Mouse (Mus musculus) midbrain, postnatal 0 days (tissue): Measurements from ENCODE around the gene Denr. TPM values are rescaled to one million over a fixed set of nuclear protein-coding genes. Genes with fewer than 3 reads are reported as not detected.

Source experiments
- ATAC-seq: fragments of 200-750 bp; cut with Nextera tagmentation; 2 replicates; pipeline ENCODE4 v1.8.0; 2017; ENCODE audit warnings: moderate number of reproducible peaks, mild to moderate bottlenecking, moderate TSS enrichment, moderate library complexity; ENCODE audit not compliant: low FRiP score
- DNase-seq: peaks from one replicate; pipeline ENCODE4 v3.0.0-alpha.2; 2015; ENCODE audit warnings: low spot score
- H3K27ac ChIP-seq: fragments of 300-500 bp; sonication (generic); 2 replicates; pipeline ENCODE4 v1.5.1; 2014; ENCODE audit warnings: low read depth, mild to moderate bottlenecking, low read length, mixed read lengths
- H3K27me3 ChIP-seq: fragments of 300-500 bp; sonication (generic); 2 replicates; pipeline ENCODE4 v1.6.1; 2014; ENCODE audit warnings: low read length, control low read depth, mixed read lengths; ENCODE audit not compliant: insufficient read depth
- H3K36me3 ChIP-seq: fragments of 300-500 bp; sonication (generic); 2 replicates; pipeline ENCODE4 v1.6.1; 2014; ENCODE audit warnings: low read length, control low read depth, mixed read lengths; ENCODE audit not compliant: insufficient read depth
- H3K4me1 ChIP-seq: fragments of 300-500 bp; sonication (generic); 2 replicates; pipeline ENCODE4 v1.6.1; 2014; ENCODE audit warnings: mild to moderate bottlenecking, control low read depth, antibody characterized with exemption, low read length, mixed read lengths; ENCODE audit not compliant: insufficient read depth
- H3K4me2 ChIP-seq: fragments of 300-500 bp; sonication (generic); 2 replicates; pipeline ENCODE4 v1.6.1; 2014; ENCODE audit warnings: low read depth, mild to moderate bottlenecking, low read length, mixed read lengths; ENCODE audit not compliant: poor library complexity, severe bottlenecking
- H3K4me3 ChIP-seq: fragments of 300-500 bp; sonication (generic); 2 replicates; pipeline ENCODE4 v1.5.1; 2014; ENCODE audit warnings: low read depth, mild to moderate bottlenecking, low read length, moderate library complexity
- H3K9ac ChIP-seq: fragments of 300-500 bp; sonication (generic); replicated peaks from 2 replicates; pipeline ENCODE4 v1.6.1; 2014; ENCODE audit warnings: mild to moderate bottlenecking, low read length, moderate library complexity, mixed read lengths; ENCODE audit not compliant: poor library complexity, severe bottlenecking
- H3K9me3 ChIP-seq: fragments of 300-500 bp; sonication (generic); 2 replicates; pipeline ENCODE4 v1.6.1; 2016; ENCODE audit warnings: low read length, control low read depth
- CTCF ChIP-seq: IDR thresholded peaks from 2 replicates; pipeline ENCODE4 v1.5.1; 2016; ENCODE audit warnings: antibody characterized with exemption, mild to moderate bottlenecking
- WGBS: fragments of 180-500 bp; shearing (Covaris S2); extraction: QIAGEN DNeasy Blood & Tissue Kit; methylation state at CpG from one replicate; pipeline ENCODE4 v1.1.7; 2014; 5-methylcytosine and 5-hydroxymethylcytosine counted together
- polyA plus RNA-seq: library from polyadenylated mRNA; unstranded; fragments of >200 nt; fragmentation: Nextera tagmentation; extraction: Ambion mirVana; gene quantifications from 2 replicates; pipeline ENCODE4 v1.2.1, GENCODE M21; 2015
- total RNA-seq: library from RNA; depleted of rRNA; stranded (reverse); fragments of >200 nt; gene quantifications from 2 replicates; pipeline ENCODE4 v1.2.3, GENCODE M21; 2014

Denr gene
- total and polyA plus RNA-seq, 2 experiments from 2014 or later: 13.8 to 158 TPM

- no peak for DNase-seq
- WGBS: 63% methylated on average over 5 of the region's 5 CpGs
Observed at GRCm38 (mm10) chr5:123952365-123953045, 45.5 kb downstream of the Denr start.

DNA sequence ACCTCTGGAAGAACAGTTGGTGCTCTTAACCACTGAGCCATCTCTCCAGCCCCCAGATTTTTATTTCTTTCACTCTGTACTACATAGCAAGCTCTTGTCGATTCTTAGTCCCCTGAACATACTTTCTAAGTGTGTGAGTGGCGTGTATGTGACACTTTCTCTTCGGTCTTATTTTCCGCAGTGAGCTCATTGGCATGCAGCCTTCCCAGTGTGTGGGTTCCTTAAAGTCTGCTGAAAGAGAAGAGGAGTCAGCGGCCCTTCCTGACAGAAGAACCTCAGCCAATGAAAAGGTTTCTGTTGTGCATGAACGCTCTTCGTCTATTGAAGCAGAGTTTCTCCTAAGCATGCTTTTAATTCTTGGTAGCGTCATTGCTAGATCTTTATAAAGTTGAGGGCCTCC is 50.2 kb downstream of the Denr start:
- ATAC-seq: no peak
- H3K27me3 ChIP-seq: no peaks in the 10 kb centered on the region
- H3K27ac ChIP-seq: no peak overlapping the region
- WGBS: 72% methylated on average over 8 of the region's 8 CpGs
- no peak overlapping the region for H3K4me3 ChIP-seq
- H3K9ac ChIP-seq: no peak overlapping the region
- H3K9me3 ChIP-seq: no peaks in the 10 kb centered on the region
- DNase-seq: no peak
- H3K4me1 ChIP-seq: no peaks in the 10 kb centered on the region
- no peaks in the 10 kb centered on the region for H3K36me3 ChIP-seq
- TF ChIP-seq CTCF: no peak
- no peak overlapping the region for H3K4me2 ChIP-seq

More at GRCm38 (mm10) chr5:123952365-123953045, 45.5 kb downstream of the Denr start:
- Histone ChIP-seq H3K9ac (no peak overlapping the region), H3K27me3 (no peaks in the 10 kb centered on the region), H3K27ac (no peak overlapping the region), H3K4me2 (no peak overlapping the region), H3K9me3 (no peaks in the 10 kb centered on the region), H3K36me3 (no peaks in the 10 kb centered on the region), H3K4me1 (no peaks in the 10 kb centered on the region), H3K4me3 (no peak overlapping the region)
- no peak for TF ChIP-seq CTCF
- ATAC-seq: no peak

DNA sequence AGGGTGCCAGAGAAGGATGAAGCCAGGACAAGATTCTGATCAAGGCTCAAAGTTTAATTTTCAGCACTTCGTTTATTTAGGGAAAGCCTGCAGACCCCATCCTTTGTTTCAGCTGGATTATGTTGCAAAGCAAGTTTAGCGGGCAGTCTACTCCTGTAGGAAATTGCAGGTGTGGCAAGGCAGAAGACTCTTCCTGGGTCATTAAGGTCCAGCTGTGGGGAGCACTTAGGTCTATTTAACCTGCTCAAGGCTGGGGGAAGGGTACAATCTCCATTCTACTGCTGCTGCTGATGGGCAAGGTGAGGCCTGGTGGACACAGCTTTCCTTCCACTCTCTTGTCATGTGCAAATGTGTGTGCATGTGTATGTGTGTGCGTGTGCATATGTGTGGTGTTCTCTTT is 52.0 kb downstream of the Denr start:
- no peak for TF ChIP-seq CTCF
- no peak overlapping the region for H3K27ac ChIP-seq
- H3K4me3 ChIP-seq: no peak overlapping the region
- H3K36me3 ChIP-seq: no peaks in the 10 kb centered on the region
- no peaks in the 10 kb centered on the region for H3K9me3 ChIP-seq
- H3K27me3 ChIP-seq: no peaks in the 10 kb centered on the region
- H3K4me1 ChIP-seq: no peaks in the 10 kb centered on the region
- no peak overlapping the region for H3K4me2 ChIP-seq
- ATAC-seq (no peak), DNase-seq (no peak)
- 82% methylated on average over 3 of the region's 3 CpGs for WGBS
- H3K9ac ChIP-seq: no peak overlapping the region

DNA sequence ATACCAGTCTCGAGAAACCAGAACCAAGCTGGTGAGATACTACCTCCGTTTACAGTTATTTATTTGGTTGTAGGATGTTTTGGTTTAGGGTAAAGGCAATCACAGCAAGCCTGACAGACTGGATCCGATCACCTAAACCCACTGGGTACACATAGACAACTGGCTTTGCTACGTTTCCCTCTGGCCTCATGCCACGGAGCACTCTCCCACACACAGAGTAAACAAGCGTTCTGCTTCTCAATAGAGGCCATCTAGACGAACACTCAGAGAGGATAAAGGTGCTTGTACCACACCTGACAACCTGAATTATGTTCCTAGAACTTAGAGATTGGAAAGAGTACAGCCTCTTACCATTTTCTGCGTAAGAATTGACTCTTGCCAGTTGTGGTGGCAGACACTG is 53.2 kb downstream of the Denr start:
- Histone ChIP-seq H3K4me3 (no peak overlapping the region), H3K4me2 (no peak overlapping the region), H3K9me3 (no peaks in the 10 kb centered on the region), H3K27me3 (no peaks in the 10 kb centered on the region), H3K36me3 (no peaks in the 10 kb centered on the region), H3K9ac (no peak overlapping the region), H3K4me1 (no peaks in the 10 kb centered on the region), H3K27ac (no peak overlapping the region)
- DNase-seq (no peak), ATAC-seq (no peak)
- no peak for TF ChIP-seq CTCF
- 74% methylated on average over 8 of the region's 8 CpGs for WGBS

GRCm38 (mm10) chr5:123961046-123961445 is 54.1 kb downstream of the Denr start:
- no peak overlapping the region for H3K4me3 ChIP-seq
- 92% methylated on average over 12 of the region's 12 CpGs for WGBS
- no peak overlapping the region for H3K27ac ChIP-seq
- H3K4me2 ChIP-seq: no peak overlapping the region
- no peaks in the 10 kb centered on the region for H3K4me1 ChIP-seq
- no peak for ATAC-seq
- no peaks in the 10 kb centered on the region for H3K27me3 ChIP-seq
- H3K9ac ChIP-seq: no peak overlapping the region
- no peak for TF ChIP-seq CTCF
- H3K36me3 ChIP-seq: no peaks in the 10 kb centered on the region
- peak; percentile 45 for DNase-seq
- H3K9me3 ChIP-seq: no peaks in the 10 kb centered on the region

DNA sequence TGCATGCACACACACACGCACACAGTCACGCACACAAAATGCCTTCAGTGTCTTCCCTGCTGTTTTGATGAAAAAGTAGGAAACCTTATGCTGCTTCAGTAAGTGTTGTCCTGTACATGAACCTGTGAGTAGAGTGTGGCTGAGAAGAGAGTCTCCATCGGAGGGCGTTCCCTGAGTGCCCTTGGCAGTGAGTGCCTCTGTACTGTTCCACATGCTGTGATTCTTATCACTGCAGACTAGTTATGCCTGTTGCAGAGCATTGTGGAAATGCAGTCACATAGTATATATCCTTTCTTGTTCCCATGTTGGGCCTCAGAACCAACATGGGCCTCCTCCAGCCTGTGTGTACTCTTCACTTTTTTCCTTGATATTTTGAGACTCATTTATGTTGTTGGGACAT is 57.2 kb downstream of the Denr start:
- TF ChIP-seq CTCF: no peak
- DNase-seq (no peak), ATAC-seq (no peak)
- Histone ChIP-seq H3K27ac (no peak overlapping the region), H3K27me3 (no peaks in the 10 kb centered on the region), H3K4me1 (no peaks in the 10 kb centered on the region), H3K4me2 (no peak overlapping the region), H3K9me3 (no peaks in the 10 kb centered on the region), H3K4me3 (no peak overlapping the region), H3K36me3 (no peaks in the 10 kb centered on the region), H3K9ac (no peak overlapping the region)
- WGBS: 93% methylated on average over 4 of the region's 4 CpGs
